Mouse (Mus musculus): ENCODE data around the gene Mtap.

GRCm38 (mm10) chr4:89146291-89146690 is 9.4 kb downstream of the Mtap start:
- no peak for TF ChIP-seq POLR2A (IDR thresholded peaks at IDR 0.05; ENCODE audit: insufficient read depth, low read length)
- peak; percentile 3 for TF ChIP-seq CTCF (IDR thresholded peaks at IDR 0.05; ENCODE audit: low read depth, low read length)
